Mouse (Mus musculus): ENCODE results near the gene Tead1.

The Tead1 gene

DNA sequence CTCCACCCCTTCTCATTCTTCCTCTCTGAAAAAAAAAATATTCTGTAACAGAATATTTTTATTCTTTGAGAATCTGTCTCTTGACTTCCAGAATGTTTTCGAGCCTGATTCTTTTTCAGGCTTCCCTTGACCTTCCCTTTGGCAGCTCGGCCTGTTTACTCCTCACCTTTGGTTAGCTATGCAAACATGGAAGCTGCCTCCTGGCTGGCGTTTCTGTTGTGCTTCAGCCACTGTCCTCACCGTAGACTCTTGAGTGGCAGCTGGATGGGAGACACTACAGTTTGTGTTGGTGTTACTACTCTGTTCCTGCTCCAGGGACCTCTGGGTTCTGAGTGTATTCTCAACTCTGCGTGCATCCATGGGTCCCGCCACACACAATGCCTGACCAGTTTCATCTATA lies 176.3 kb downstream of the Tead1 start:
- no peak for DNase-seq (ENCODE audit: low read depth, low spot score)

DNA sequence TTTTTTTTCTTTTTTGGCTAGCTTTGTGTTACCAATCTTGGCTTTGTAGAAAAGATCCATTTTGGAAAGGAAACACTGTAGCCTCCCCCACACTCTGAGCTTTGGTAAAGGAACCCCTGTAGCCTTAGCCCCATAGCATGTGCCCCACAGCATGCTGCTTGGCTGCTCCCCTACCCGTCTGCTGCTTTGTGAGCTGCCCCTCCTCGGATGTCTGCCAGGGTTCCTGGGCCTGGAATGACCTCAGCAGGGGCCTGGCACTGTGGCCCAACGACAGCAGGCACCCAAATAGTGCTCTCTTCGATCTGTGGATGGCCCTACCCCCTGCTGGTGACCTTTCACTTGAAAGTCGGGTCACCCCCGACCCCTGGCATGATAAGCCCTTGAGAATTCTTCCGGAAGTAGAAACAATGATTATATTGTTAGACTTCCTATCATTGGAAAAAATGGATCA lies 177.0 kb downstream of the Tead1 start:
- DNase-seq (ENCODE audit: low read depth, low spot score), result no peak

DNA sequence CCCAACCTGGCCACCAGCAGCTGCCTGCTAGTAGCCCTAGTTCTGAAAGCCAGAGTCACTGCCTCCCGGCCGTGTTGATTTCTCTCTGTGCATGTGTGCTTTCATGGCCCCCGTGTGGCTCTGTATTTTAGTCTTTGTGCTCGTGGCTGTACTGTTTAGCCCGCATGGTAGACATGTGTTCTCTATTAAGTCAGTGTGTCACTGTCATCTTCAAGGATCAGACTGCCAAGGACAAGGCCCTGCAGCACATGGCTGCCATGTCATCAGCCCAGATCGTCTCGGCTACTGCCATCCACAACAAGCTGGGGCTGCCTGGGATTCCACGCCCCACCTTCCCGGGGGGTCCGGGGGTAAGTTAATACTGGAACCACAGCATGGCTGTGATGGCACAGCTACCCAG lies 177.5 kb downstream of the Tead1 start:
- DNase-seq (ENCODE audit: low read depth, low spot score), result no peak

DNA sequence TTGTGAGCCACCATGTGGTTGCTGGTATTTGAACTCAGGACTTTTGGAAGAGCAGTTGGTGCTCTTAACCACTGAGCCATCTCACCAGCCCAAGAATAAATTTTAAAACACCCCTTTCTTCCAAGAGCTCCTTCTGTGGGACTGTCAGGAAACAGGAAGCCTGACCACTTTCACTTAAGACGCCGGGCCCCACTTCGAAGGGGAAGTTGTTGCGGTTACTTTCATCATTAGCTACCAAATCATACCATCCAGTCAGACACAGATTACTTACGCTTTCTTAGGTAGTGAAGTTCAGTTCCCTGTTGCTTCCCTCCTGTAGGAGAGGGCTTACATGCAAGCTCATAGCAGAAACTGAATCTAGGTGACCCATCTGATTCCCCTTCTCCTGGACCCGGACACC lies 180.8 kb downstream of the Tead1 start:
- no peak for DNase-seq (ENCODE audit: low read depth, low spot score)

DNA sequence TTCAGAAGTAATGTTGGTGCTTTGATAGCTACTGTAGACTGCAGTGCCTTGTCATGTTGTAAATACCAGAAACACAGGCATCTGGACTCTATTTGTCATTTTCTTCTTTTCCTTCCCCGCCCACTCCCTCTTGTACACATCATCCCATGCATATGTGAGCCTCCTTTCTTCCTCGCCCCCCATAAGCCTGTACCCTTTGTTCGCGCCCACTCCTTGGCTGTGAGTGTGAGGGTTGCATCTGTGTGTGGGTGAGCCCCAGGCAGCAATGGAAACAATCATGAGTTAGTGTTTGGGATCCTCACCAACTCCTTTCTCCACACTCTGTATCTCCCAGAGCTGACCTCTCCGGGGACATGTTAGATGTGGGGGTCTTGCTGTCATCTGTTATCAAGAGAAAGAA lies 183.0 kb downstream of the Tead1 start:
- no peak for DNase-seq (ENCODE audit: low read depth, low spot score)

DNA sequence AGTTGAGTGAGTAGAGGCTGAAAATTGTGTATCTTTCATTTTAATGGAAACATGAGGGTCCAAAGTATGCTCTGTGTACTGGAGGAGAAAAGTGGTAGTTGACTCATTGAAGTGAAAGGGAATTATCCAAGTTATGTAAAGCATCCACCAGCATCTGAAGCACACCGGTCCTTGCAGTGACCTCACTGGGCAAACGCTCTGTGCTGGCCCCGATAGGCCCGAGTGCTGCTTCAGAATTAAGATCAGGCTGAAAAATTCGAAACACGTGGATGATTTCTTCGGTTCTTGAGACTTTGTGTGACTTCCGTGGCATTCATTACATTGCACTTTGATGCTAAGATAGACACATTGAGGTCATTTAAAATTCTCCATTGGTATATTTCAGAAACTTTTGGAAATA lies 185.1 kb downstream of the Tead1 start:
- DNase-seq (ENCODE audit: low read depth, low spot score), result no peak

DNA sequence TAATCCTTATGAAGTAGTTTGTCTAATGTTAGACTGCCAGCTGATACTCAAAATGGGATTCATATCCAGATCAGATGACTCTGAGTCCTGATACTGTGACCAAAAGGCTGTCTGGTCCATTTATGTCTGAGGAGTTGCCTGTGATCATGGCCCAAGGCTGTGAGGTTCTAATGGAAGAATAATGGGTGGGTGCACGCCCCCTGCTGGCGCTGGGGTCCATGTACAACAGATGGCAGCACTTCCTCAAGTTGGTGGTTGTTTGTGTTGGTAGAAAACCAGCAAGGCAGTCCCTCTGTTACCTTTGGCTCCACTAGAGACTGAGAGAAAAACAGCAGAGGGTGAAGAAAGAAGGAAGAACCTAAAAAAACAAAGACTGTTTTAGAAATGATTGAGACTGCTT lies 186.6 kb downstream of the Tead1 start:
- no peak for DNase-seq (ENCODE audit: low read depth, low spot score)

DNA sequence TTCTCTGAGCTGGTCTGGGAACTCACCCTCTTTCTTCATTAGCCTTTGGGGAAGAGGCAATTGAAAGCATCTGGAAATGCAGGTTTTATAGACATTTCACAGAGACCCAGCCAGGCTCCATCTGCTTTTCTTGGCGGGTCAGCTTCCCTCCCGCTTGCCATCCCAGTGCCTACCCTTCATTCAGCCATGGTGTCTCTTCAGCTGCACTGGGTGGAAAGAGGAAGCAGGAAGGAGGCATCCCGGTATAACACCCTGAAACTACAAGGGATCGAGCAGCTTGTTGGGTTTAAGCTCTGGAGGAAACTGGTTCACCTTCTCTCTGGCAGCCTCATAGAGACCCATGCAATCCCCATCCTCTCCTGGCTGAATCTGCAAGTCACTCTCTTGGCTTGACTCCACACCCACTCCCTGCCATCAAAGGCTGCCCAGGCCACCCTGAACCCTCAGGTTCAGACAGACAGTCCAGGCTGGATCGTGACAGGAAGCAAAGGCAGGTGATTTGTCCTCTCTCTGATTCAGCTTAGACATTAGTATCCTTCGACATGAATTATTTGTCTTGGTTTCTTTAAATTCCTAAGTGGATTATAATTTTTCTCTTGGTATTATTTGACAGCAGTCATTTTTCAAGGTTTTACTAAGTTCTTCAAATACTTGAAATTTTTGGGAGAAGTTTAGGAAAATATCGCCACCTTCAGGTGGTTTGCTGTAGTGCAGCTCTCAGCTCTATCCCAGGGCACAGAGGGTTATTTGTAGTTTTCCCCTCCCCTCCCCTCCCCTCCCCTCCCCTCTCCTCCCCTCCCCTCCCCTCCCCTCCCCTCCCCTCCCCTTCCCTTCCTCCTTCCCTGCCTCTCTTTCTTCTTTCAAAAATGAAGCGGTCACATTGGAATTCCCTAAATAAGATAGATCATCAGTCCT lies 189.7 kb downstream of the Tead1 start:
- no peak for DNase-seq (ENCODE audit: low read depth, low spot score)

DNA sequence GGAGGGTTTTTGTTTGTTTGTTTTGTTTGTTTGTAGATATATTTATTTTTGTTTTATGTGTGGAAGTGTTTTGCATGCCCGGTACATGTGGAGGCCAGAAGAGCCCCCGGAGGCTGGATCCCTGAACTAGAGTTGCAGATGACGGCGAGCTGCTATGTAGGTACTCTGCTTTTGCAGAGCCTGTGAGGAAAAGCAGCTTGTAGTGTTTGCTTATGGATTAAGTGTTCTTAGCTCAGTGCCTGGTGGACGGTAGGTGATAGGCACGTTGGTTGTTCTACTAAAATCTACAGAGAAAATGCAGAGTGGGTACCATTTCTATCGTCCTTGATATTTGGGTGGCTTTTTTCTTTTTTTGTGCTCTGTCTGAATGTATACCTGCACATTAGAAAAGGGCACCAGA lies 192.6 kb downstream of the Tead1 start:
- DNase-seq (ENCODE audit: low read depth, low spot score), result no peak

DNA sequence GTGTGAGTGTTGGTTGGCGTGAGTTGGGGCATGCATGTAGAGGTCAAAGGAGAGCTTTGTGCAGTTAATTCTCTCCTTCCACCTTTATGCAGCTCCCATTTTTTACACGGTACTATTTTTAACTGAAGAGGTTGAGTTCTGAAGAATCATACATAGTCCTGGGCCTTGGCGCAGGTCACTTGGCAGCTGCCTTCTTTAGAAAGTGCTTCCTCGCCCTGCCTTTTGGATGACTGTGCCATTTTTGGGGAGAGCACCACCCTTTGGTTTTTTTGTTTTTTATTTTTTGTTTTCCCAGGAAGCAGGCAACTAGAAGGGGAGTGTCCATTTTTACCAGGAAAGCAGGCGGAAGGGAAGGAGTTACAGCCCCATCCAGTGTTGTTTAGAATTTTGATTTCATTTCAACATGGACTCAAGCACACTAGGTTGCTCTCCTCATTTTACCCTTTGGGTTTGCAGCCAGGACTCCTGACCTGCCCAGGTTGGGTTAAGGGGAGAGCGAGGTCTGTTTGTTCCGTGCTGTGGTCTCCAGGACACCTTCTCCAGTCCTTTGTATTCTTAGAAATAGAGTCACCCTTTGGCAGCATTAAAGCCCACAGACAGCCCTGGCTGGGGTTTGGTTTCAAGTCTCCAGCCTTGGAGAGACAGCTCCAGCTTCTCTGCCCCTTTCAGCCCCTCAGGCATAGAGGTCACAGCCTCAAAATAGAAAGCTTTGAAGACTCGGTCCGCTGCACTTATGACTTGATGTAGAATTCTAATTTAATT lies 193.5 kb downstream of the Tead1 start:
- no peak for DNase-seq (ENCODE audit: low read depth, low spot score)

DNA sequence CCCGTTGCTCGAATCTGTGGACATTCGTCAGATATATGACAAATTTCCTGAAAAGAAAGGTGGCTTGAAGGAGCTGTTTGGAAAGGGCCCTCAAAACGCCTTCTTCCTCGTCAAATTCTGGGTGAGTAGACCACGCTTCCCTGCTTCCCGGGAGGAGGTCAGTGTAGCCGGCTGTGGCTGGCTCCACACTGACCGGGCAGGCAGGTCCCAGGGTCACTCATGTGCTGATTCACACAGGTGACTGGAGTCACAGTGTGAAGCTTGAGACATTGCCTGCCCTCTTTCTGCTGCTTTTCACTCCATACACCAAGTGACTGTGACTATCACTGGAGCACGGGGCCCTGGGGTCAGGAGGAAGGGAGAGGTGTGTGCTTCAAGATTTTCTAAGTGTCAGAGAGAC lies 197.0 kb downstream of the Tead1 start:
- DNase-seq (ENCODE audit: low read depth, low spot score), result no peak

DNA sequence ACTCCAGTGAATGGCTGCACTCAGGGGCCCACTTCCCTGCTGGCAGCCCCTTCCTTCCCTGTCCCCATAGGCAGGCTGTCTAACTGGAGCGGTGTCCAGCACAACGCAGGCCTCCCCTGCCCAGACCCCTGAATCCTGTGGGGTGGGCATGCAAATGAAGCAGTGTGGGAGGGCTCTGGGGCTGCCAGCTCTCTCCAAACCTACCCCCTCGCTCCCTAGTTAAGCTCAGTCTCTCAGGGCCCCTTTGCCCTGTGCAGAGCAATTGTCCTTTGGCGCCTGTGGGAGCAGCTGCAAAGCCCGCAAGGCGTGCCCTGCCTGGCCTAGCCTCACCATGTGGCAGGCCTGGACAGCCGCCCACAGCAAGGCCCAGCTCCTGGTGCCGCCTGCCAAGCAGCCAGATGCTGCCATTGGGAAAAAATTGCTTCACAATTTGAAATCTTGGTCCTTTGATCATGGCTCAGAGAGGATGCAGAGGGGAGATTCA lies 204.7 kb downstream of the Tead1 start:
- no peak for DNase-seq (ENCODE audit: low read depth, low spot score)

DNA sequence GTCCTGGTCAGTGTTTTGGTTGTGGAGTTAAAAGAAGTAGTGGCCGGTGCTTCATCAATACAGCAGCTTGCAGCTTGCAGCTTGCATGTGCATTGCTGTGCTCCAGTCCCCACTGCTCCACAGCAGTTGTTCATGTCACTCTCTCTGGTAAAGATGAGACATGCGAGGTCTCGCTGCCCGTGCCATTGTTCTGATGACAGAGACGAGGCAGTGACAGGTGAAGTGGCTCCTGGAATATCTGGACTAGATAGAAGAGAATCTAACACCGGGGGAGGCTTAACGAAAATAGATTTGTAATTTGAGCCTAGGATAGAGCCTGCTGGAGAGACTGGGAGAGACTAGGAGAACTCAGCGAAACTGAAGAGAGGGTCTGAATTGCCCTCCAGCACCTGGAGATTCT lies 206.4 kb downstream of the Tead1 start:
- no peak for DNase-seq (ENCODE audit: low read depth, low spot score)

DNA sequence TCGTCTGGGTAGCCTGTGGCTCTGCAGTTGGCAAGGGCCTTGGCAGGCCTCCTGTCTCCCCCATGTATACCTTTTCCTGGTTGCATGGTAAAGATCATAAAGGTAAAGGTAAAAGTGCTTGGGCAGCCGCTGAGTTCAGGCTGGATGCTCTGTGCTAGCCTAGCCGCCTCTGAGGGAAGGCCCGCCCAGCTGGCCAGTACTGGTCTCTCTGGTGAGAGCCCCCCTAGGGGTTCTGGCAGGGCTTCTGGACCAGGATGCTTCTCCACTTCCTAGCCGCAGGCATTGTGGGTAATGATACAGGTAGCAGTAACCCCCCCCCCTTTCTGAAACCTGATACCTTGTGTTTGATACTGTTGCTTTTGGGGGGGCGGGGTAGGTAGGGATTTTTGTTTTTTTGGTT lies 212.8 kb downstream of the Tead1 start:
- DNase-seq (ENCODE audit: low read depth, low spot score), result no peak

DNA sequence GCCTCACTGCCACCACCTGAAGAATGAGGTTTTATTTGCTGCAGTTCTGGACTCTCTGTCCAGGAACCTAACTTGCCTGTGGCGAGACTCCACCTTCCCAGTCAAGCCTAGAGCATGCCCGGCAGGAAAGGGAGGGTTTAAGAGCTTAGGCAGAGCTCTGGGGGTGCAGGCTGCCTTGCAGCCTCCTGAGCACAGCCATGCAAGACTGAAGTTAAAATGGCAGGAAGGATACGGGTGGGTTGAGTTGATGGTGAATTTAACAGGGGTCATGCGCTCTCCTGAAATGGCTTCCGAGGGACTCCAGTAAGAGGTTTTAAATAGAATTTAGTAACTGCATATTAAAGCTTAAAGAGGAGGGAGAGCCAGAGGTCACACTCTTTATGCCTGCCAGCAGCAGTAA lies 213.5 kb downstream of the Tead1 start:
- DNase-seq (ENCODE audit: low read depth, low spot score), result no peak

DNA sequence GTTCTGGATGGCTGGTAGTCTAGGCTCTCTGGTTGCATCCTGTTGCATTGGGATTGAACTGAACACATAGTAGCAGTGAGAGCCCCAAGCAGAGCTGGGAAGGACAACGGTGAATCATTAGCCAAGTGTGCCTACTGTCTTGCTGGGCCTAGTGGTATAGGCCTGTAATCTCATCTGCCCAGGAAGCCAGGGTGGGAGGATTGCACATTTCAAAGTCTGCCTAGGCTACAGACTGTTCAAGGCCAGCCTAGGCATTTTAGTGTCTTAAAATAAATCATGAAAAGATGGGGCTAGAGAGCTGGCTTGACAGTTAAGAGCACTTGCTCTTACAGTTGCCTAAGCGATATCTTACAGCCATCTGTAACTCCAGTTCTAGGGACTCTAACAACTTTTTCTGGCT lies 217.2 kb downstream of the Tead1 start:
- DNase-seq (ENCODE audit: low read depth, low spot score), result no peak

DNA sequence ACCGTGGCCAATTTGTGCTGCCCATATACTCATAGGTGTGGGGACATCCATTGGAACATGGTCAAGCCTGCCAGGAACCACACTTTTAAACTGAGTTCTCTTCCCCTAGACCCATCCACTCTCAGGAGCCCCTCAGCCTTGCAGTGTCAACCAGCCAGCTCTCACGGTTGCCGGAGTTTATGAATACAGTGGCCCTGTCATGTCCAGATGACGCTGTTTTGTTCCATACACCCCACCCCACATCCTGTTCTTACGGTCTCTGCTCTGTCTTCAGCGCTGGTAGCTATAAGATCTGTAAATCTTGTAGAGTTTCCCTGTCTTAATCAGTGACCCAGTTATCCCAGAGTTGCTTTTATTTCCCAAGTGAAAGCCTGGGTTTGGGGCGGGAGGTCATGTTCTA lies 222.6 kb downstream of the Tead1 start:
- DNase-seq (ENCODE audit: low read depth, low spot score), result no peak

DNA sequence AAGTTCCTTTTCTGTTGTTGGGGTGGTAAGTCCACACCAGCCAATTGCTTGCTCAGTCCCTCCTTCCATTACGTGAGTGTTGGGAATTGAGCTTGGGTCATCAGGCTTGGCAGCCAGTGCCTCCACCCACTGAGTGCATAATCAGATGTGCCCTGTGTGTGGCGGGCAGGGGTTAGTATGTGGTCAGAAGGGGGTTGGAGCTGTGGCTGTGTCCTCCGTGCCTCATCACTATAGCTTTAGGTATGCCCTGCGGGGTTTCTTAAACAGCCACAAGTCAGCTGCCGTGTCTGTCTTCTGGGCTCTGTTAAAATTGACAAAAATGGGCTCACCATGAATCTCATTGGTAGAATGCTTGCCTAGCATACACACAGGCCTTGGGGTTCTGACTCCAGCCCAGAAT lies 227.7 kb downstream of the Tead1 start:
- DNase-seq (ENCODE audit: low read depth, low spot score), result no peak

DNA sequence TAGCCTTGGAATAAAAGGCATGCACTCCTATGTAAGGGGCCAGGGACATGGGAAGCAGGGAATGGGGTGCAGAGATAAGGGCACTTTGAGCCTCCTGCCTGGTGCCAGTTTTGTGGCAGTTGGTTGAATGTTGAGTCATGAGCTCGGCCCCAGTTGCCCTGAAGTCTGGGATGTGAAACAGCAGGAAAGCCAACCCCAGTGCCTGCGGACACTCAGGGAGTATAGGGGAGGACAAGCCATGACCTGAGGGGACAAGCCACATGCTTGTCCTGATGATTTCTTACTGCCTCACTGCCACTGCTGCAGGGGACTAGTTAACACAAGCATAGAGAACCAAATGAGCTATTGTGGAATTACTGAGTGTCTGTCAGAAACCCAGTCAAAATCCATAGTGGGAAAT lies 228.3 kb downstream of the Tead1 start:
- DNase-seq (ENCODE audit: low read depth, low spot score), result no peak

DNA sequence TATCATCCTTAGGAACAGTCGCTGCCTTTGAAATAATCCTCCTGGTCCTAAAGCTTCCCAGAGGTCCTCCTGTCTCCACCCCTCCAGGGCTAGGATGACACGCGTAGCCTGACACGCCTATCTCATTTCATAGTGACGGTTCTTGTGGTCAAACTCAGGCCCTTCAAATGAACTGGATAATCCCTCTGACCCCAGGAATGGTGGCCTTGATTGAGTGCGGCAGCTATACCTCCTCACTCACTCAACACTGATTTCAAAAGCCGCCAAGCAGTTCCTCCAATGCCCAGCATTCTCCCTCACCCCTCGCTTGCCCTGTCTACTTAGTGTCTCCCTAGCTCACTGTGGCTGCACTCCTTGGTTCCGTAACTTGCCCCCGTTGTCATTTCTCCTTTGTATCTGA lies 230.0 kb downstream of the Tead1 start:
- no peak for DNase-seq (ENCODE audit: low read depth, low spot score)

DNA sequence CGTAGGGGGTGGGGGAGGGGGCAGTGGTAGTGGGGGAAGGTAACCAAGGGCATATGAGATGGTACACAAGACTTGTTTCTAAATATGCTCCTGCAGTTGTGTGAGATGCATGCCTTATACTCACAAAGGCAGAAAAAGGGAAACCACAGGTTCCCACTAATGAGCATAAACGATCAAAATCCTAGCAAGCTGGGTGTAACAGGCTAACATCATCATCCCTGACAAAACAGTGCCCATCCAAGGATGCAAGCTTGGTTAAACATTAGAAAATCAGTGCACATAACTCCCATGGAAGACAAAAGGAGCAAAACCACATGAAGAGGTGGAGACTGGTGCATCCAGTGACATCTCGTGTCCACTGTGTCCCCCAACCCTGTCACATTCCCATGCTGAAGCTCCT lies 233.9 kb downstream of the Tead1 start:
- no peak for DNase-seq (ENCODE audit: low read depth, low spot score)

DNA sequence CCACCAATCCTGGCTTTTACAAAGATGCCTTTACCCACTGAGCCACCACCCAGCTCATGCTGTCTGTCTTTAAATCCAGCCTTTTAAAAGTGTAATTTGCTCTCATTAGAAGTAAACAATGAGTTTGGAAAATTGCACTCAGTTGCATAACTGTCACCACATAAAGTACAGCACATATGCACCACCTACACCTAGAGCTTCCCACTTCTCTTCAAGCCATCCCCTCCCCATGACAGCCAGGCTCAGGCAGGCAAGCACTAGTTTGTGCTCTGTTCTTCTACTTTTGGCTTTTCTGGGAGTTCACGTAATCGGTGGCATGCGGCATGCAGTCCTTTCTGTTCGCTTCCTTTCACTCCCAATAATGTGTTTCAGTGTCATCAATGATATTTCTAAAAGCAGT lies 236.5 kb downstream of the Tead1 start:
- no peak for DNase-seq (ENCODE audit: low read depth, low spot score)

All from retina, adult 2 months (tissue).